Mouse (Mus musculus): Measurements from ENCODE around the gene Hmcn2.

Hmcn2 gene

DNA sequence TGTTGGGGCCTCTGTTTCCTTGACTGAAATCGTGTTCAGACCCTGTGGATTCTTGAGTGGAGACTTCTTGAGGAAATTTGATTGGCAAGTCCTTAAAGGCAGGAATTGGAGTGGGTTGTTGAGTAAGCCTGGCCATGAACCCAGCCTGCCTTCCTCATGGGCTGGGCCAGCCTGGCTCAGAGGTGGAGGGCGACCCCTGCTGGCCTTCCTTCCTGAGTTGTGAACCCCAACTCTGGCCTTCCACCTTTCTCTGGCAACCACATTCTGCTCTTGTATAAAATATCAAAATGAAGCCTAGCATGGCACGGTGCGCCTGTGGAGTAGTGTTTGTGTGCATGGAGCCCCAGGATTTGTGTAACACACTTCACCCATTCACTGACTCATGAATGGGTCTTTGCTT, 8.5 kb upstream of the Hmcn2 start:
- peak; percentile 54 for DNase-seq

DNA sequence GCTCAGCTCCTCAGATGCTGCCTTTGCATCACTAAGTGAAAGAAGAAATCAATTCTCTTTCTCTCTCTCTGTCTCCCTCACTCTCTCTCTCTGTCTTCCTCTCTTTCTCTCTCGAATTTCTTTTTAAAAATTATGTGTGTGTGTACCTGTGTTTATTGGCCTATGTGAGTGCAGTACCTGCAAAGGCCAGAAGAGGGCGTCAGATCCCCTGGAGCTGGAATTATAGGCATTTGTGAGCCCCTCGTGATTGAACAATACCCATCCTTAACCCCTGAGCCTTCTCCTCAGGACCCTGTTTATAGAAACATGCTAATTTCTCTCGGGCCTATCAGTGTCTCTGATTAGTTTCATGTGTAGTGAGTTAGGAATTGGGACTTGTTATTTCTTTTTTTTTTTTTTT, 6.0 kb upstream of the Hmcn2 start:
- no peak for DNase-seq

GRCm38 (mm10) chr2:31309549-31309948, 4.7 kb upstream of the Hmcn2 start:
- DNase-seq, result no peak

GRCm38 (mm10) chr2:31318162-31318561, 3.9 kb downstream of the Hmcn2 start:
- DNase-seq, result no peak

- DNase-seq, result no peak
These were observed 5.0 kb downstream of the Hmcn2 start for GRCm38 (mm10) chr2:31319200-31319599.

GRCm38 (mm10) chr2:31327186-31327585, 13.0 kb downstream of the Hmcn2 start:
- DNase-seq, result no peak

GRCm38 (mm10) chr2:31337706-31338330, 23.6 kb downstream of the Hmcn2 start:
- DNase-seq, result no peak

GRCm38 (mm10) chr2:31339826-31340225, 25.6 kb downstream of the Hmcn2 start:
- peak; percentile 83 for DNase-seq

- no peak for DNase-seq
These were observed 27.7 kb downstream of the Hmcn2 start for GRCm38 (mm10) chr2:31341726-31342535.

DNA sequence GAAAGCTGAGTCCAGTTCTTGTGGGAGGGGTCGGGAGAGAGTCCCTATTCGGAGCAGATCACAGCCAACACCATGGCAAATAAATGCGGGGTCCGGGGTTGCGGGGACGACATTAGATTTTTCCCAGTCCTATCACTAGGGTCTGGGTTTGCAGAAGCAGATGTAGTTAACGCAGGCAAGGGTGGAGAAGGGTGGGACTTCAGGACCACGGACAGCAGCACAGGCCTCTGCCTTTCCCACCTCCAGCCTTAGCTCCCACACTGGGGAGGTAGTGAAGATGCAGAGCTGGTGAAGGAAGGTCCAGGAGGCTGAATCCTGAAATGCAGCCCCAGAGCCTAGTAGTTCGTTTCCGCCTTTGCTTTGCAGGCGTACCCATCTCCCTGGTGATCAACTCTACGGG, 31.9 kb downstream of the Hmcn2 start:
- DNase-seq, result peak; percentile 78

- DNase-seq, result no peak
These were observed 34.2 kb downstream of the Hmcn2 start for GRCm38 (mm10) chr2:31348373-31348772.

GRCm38 (mm10) chr2:31348850-31349249, 34.6 kb downstream of the Hmcn2 start:
- DNase-seq, result no peak

DNA sequence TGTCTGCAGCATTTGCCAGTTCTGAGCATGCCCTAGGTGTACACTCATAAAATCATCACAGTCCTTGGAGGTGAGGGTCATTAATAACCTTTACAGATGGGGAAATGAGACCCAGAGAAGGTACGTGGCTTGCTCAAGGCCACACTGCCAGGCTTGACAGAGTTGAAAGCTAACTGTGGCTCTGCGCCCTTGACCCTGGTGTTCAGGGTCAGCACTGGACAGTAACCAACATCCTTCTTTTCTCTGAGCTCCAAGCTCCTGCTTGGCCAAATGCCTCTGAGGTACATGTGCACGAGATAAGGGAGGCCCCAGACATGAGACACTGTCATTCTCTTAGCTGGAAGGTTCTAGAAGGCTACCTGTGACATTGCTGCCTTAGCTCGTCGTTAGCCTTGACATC, 42.6 kb downstream of the Hmcn2 start:
- no peak for DNase-seq

- DNase-seq, result no peak
These were observed 45.1 kb downstream of the Hmcn2 start for GRCm38 (mm10) chr2:31359316-31359715.

GRCm38 (mm10) chr2:31367186-31367585, 53.0 kb downstream of the Hmcn2 start:
- DNase-seq, result no peak

DNA sequence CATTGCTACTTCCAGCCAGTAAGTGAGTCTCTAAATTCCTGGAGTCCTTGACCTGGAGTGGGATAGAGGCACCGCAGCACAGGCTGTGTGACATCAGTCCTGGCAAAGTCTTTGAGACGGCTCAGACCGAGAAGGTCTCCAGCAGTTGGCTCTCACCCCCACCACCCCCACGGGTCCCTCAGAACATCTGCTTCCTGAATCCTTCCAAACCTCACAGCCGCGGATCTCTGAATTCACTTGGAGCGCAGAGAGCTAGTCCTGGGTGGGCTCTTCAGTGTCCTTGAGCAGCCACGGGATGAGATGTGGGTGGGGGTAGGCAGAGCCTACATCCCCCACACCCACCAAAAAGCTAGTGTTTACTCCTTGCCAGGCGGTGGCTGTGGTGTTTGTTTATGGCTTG, 57.2 kb downstream of the Hmcn2 start:
- DNase-seq, result no peak

- DNase-seq, result no peak
These were observed 58.0 kb downstream of the Hmcn2 start for GRCm38 (mm10) chr2:31372186-31372585.

- no peak for DNase-seq
These were observed 60.2 kb downstream of the Hmcn2 start for GRCm38 (mm10) chr2:31374415-31374814.

GRCm38 (mm10) chr2:31376057-31376456, 61.8 kb downstream of the Hmcn2 start:
- DNase-seq, result no peak

DNA sequence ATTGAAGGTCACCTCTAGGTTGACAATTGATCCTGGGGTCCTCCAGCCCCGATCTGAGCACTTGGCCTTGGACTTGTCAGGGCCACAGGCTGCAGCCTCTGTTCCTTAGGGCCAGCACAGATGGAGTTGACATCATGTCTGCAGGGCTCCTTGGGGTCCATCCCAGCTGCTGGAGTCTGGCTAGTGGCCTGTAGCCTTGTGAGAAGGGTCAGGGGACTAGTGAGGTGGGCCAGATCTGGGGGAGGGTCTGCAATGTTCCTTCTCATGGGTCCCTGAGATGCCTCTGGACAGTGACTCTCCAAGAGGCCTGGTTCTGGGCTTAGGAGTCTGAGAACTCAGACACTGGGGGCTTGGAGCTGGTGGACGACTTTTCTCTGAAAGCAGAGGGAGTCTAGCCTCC, 63.3 kb downstream of the Hmcn2 start:
- no peak for DNase-seq

GRCm38 (mm10) chr2:31381292-31381846, 67.2 kb downstream of the Hmcn2 start:
- peak; percentile 63 for DNase-seq

DNA sequence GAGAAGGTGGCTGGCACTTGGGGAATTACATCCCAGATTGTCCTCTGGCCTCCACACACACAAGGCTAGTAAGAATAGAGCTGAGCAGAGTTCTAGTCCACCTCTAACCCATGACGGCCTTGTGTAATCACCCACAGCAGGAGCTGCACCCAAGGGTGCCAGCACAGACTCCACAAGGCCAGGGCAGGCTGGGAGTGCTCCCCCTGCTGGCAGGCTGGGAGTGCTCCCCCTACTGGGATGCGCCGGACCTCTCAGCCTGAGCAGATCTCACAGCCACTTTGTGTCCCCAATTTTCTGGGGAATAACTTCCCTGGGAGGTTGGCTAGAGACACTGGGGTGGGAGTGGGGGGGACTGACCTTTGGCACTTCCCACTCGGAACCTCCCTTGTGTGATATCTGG, 68.7 kb downstream of the Hmcn2 start:
- DNase-seq, result peak; percentile 46

DNA sequence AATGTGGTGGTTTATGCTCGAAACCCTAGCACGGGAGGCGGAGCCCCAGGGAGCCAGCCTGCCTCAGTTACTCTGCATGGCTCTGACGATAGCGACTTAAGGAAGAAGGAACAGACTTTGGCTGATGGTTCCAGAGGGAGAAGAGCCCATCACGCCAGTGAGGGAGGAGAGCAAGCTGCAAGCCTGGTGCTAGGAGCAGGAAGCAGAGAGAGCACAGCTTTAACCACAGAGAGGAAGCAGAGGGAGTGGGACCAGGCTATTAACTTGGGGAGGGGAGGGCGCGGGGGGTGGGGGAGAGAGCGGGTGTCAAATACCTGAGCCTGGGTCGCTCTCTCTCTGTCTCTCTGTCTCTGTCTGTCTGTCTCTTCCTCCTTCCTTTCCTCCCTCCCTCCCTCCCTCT, 102.8 kb downstream of the Hmcn2 start:
- DNase-seq, result no peak

DNA sequence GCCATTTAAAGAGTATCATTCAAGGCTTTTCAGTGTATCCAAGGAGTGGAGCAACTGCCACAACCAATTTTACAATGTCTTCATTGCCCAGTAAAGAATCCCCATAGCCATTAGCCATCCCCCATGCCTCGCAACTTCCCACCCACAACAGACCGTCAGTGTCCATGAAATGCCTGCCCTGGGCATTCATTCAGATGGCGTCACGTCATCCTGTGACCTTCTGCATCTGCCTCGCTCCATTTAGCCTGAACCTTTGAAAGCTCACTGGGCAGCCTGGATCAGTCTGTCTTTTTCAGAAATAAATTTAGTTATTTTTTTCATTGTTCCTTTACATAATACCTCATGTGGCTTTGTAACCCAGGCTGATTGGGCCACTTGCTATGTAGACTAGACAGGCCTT, 103.8 kb downstream of the Hmcn2 start:
- no peak for DNase-seq
